Mouse (Mus musculus): ENCODE data around the gene Adgrl3.

The Adgrl3 gene

DNA sequence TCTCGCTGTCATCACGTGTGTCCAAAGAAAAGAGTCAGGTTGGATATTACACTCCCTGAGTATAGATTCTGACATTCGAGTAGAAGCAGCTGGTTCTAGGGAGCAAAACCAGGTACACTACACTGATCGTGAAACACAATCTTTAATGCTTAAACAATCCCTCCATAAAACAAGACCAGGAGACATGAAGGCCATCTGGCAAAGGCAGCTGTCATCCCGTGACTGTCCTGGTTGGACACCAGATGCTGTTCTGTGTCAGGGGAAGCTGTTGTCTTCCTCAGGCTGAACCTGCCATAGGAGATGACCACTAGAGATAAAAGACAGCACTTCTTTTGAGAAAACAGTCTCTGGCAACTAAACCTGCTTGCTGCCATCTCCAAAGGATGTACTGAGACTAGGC is 228.8 kb downstream of the Adgrl3 start:
- DNase-seq (ENCODE audit: extremely low spot score) = no peak

DNA sequence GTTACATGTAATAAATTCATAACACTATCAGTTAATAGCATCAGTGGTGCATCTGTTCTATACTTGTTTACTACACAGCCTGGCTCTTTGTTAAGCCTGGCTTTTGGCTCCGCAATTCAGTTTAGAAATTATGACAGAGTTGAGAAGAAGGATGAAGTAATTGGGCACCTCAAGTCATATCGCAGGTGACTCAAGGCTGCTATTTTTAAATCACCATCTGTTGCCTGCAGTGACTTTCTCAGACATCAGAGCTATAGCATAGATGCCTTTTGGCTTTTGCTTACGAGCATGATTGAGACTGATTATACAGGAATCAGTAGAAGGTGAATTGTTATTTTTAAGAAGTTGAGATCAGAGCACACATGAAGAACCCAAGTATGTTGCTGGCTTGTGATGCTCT is 236.2 kb downstream of the Adgrl3 start:
- no peak for DNase-seq (ENCODE audit: extremely low spot score)

DNA sequence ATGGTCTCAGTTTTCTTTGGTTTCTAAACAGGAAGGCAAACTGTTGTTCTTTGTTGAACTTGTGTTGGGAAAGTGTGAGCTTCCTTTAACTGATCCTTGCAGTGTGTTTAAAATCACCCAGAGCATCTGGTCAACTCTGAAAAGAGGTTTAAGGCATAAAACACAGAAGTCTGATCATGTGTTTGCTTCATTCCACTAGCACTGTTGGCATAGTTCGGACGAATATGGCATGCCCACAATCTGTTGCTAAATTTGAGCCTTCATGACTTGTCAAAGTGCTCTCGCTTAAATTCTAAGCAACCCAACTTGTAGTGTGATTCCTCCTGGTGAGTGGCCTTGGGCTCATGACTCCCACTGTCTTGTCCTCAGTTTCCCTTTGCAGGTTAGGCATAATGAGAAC is 249.8 kb downstream of the Adgrl3 start:
- DNase-seq (ENCODE audit: extremely low spot score) = no peak

DNA sequence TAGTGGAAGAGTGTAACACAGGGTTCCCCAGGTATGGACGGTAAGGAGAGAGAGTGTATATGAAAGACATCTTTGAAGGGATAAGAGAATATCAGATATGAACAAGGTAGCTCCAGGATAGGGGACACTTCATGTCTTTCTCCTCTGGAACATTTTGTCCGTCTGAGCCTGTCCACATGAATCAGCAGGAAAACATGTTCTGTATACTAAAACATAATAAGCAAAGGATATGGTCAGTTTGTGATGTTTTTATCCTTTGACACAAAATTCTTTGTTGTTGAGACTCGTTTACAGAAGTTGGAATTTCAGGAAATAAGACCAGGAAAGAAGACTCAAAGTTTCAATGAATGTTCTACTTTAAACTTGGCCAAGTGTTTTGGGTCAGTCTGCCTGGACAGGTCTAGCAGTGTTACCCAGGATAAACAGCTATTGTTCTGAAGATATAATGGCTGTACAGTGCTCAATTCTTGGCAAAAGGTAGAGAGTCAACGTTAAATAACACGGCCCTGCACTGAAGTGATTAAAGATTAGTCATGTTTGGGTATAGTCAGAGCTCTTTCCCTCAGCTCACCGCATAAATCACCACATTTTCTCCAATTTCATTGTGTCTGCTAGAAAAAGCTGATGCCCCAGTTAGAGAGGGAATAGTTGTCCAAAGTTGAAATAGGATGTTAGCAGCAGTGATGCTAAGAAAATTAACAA is 255.6 kb downstream of the Adgrl3 start:
- no peak for DNase-seq (ENCODE audit: extremely low spot score)

DNA sequence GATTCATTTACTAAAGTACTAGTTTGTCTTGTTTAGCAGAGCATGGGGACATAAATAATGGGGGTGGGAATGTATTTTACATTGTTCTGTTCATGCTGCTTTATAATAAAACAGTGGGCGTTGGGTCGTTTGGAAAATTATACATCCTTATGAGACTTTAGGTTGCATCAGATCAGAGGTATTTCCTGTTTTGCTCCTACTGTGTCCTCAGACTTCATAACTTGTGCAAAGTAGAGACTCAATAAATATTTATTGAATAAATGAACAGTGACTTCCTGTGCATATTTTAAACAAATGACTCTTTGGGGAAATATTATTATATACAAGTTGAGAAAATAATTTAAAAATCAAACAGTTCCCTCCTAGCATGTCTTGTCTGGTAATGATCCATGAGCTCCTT is 259.3 kb downstream of the Adgrl3 start:
- DNase-seq (ENCODE audit: extremely low spot score) = no peak

DNA sequence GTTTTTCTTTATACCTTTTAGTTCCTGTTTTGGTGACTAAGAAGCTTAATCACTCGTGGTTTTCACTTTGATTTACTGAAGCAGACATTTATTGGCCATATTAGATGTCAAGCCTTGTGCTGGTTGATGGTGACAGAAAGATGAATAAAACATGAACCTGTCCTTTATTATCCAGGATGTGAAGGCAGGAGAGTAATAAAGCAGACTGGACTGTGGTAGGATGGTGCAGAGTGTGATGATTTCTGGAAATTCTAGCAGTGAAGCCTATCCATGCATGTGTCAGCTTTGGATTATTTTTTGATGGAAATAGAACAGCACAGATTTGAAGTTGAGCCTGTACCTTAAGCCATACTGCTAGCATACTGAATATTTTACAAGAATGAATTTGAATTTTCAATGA is 265.7 kb downstream of the Adgrl3 start:
- DNase-seq (ENCODE audit: extremely low spot score) = no peak

DNA sequence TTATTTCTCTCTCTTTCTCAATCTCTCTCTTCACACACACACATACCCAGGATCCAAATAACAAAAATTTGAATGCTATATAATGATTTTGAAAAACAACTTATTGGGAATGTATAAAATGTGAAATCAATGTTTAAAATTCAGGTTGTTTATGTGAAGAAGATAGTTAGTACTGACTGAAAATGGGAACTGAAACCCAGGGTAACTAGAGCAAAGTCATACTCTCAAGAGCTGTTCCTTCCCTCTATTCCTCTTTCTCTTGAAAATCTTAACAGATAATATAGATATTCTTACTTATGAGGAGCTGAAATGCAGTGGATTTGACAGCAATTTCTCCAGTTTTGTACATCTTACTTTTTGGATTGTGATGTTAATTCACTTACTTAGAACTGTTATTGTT is 281.9 kb downstream of the Adgrl3 start:
- DNase-seq (ENCODE audit: extremely low spot score) = no peak

DNA sequence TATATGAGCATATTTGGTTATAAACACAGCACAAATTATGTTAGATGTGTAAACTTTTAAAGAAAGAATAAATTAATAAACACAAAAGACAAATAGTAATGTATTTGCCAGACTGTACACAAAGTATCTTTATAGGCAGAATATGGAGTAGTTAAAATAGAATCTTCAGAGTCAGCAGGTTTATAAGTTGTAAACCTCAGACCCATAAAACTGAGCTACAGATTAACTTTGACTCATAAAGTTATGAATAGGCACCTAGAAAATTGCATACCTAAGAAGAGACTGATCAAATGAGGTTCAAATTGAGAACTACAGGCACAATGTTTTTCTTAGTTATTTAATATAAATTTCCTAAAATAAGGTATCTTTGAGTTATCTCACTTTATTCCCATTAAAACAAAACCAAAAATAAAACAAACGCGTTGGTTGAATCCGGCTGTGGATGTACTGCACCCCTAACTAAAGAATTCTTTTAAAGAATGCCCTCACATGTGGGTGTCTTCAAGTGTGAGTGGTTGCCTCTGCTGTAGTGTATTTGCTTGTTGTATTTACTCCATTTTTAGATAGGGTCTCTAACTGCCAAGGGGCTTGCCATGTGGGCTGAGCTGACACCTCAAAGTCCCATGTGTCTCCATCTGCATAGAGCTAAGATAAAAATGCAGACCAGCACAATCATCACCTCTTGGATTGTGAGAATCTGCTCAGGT is 297.6 kb downstream of the Adgrl3 start:
- DNase-seq (ENCODE audit: extremely low spot score) = no peak

DNA sequence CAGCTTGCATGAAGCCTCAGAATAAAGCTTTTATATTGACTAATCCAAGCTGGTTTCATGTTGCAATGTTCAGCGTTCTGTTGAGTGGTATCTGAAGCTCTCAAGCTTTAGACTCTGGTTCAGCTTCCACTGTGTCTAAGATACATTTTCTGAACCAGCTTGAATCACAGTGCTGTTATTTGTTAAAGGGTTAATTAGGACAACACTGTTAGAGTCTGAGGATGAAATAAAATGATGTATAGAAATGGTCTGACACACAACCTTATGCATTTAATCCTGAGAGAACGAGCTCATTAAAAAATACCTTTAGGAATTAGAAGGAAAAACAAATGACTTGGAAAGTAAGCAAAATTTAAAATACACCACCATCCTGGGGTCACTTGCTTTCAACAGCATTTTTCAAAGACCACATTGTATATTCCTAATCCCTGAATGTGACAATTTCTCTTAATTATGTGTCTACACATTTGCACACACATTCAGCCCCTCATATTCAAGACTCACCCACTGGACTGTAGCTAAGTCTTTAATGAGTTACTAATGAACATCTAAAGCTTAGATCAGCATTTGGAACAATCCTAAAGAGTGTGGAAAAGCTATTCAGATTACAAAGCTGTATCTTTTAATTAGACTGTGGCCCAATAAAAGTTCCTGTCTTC is 301.5 kb downstream of the Adgrl3 start:
- no peak for DNase-seq (ENCODE audit: extremely low spot score)

DNA sequence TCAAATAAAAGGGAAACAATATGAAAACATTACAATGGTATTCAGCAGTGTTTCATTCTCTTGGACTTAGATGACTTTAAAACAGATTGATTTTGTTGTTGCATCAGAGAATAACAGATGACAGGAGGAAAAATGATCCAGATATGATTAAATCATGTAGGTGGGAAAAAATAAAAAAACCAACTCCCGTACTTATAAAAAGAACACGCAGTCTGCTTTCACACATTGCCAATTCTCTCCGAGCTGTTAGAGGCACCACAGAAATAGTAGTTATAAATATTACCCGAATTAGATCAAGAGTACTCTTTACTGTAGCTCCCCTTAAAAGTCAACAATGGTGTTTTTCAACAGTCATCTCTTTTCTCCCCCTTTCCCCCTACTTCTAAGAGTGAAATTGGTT is 302.1 kb downstream of the Adgrl3 start:
- DNase-seq (ENCODE audit: extremely low spot score) = no peak

DNA sequence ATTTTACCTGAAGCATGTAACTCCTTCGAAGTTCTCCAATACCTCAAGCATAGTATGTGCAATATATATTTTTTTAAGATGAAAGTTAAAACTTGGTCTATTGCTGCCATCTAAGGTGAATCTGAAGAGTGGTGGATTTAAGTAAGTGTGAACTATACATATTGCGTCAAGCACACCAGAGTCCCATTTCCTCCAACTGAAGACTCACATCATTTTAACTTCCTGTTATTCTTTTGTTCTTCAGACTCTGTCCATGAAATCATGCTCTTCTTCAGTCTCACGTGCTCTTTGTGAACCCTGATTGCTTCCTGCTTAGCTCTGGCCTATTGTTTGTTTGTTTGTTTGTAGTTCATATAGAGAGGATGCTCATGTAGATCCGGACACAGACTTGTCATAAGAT is 307.0 kb downstream of the Adgrl3 start:
- DNase-seq (ENCODE audit: extremely low spot score) = no peak

DNA sequence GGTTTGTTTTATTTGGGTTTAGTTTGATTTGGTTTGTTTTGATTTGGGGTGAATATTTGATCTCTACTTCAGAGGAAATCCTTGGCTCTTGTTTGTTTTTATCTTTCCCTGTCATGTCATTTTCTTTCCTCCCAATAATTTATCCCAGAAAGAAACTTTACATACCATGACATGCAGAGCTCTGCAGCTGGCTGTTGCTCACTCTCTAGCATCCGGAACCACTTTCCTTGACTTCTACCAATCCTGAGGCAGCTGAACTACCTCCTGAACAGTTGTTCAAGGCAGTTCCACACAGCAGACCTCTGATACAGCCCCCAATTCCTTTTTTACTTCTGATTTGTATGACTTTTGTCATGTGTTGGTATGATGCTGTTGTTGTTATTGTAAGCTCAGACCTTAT is 307.5 kb downstream of the Adgrl3 start:
- DNase-seq (ENCODE audit: extremely low spot score) = no peak

DNA sequence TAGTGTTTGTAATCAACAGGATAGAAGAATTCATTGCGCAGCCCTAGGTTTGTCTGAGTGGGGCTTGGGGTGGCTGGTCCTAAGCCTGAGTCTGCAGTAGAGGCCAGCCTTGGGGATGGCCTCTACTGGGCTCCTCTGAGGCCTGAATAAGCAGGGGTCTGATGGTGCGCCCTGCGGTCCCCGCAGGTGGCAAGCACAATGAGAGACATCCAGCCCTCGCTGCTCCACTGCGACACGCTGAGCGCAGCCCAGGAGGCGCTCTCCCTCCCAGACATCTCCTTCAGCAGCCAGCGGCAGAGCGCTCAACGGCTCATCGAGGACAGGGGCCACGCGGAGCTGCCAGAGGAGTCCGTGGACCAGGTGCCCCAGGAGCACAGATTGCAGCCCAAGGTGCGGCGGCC is 309.6 kb downstream of the Adgrl3 start:
- no peak for DNase-seq (ENCODE audit: extremely low spot score)

DNA sequence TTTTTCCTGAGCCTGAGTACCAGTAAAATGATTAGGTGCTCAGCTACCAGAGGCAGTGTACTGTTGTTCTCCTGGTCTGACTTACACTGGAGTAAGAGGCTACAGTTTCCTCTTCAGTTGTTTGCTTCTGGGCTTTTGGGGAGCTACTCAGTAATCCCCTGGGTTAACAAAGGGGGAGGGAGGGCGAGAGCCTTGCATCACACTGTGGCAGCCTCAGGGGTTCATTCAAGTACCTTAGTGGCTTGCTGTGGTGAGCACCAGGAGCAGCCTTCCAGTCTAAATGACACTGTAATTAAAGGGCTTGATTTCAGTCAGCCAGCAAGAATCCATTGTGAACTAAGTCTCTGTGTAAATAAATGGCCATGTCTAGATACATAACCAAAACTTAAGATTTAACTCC is 324.4 kb downstream of the Adgrl3 start:
- no peak for DNase-seq (ENCODE audit: extremely low spot score)

DNA sequence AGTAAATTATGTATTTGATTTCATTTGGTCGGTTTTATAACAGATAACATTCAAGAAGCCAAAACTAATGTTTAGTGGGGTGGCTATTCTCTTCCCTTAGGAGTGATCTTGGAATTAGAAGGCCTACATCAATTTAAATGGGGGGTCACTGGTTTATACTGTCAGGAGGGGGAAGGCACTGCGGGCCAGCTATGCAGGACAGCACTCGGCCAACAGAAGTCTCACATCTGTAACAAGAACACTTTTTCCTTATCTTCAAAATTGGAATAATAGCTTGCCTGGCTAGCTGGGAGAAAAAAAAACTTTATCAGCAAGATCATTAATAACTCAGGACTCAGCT is 325.1 kb downstream of the Adgrl3 start:
- no peak for DNase-seq (ENCODE audit: extremely low spot score)

DNA sequence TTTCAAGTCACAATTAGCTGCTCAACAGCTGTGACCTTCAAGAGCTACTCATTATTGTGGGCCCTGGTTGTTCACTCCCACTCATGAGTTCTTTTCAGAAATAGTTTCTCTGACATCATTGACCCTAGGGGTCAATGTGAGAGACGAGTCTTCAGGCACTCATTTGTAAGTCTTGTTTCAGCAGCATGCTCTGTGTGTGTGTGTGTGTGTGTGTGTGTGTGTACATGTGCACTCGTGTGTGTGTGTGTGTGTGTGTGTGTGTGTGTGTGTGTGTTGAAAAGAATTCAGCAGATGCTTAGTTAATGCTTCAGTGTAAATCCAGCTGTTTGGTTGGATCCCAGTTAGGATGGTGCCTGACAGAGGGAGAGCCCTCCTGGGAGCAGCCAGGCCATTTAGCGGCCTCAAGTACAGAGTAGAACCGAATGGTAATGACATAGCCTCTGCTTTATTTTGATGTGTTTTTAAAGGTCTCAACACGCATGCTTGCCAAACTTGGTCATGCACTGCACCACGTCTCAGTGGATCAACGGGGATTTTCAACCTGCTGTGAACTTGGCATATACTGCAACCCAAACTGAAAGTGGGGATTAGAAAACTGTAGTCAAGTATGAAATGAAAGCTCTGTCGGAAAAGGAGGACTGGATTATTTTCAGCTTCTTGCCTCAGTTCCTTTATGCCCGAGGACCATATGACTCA is 325.6 kb downstream of the Adgrl3 start:
- DNase-seq (ENCODE audit: extremely low spot score) = peak; percentile 15

DNA sequence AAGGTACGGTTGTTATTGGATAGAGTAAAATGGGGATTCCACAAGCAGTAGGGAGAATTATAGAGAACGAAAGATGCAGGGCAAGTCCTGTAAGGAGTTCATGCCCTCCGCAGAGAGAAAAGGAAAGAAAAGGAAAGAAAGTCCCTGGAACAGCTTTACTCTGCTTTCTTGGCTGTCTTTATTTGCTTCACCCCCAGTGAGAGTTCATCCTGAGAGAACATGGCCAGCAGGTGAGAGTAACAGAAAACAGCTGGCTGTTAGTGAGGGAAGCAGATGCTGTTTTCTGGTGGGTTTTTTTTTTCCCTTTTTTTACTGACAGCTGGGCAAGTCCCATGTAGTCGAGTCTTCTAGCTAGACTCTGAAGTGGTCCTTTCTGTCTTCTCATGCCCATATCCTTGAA is 327.6 kb downstream of the Adgrl3 start:
- no peak for DNase-seq (ENCODE audit: extremely low spot score)

DNA sequence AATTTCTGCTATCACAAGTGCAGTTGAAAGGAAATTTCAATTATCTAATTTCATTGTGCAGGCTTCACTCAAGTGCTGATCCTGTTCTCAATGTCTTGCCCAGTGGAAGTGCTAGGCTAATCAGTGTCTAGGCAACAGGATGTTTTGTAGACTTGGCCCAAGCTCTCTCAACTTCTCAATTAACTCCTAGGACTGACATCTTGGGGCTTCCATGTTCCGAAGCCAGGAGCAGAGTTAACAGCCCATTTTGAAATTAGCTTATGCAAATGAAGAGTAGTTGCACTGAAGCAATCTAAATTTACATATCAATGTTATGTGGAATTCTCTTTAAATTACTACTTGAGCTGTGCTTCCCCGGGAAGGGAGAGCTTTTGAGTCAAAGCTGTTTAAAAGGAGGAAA is 339.6 kb downstream of the Adgrl3 start:
- no peak for DNase-seq (ENCODE audit: extremely low spot score)

DNA sequence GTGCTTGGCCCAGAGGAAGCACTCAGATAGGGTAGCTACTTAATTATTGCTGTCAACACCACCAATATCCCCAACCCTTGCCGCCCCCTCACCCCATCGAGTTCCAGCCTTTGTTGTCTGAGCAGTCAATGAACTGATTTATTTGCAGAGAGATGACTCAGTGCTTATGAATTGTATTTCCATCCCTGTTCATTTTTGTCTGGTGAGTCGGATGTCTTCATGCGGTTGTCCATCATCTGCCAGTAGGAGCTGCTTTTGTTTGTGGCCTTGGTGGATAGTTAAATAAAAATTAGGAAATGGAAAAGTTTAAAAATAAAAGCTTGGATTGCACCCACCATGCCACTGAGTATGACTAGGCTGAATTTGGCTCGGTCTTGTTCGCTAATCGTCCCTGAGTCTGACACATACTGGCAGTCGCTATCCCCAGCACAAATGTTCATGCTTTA is 344.3 kb downstream of the Adgrl3 start:
- no peak for DNase-seq (ENCODE audit: extremely low spot score)

DNA sequence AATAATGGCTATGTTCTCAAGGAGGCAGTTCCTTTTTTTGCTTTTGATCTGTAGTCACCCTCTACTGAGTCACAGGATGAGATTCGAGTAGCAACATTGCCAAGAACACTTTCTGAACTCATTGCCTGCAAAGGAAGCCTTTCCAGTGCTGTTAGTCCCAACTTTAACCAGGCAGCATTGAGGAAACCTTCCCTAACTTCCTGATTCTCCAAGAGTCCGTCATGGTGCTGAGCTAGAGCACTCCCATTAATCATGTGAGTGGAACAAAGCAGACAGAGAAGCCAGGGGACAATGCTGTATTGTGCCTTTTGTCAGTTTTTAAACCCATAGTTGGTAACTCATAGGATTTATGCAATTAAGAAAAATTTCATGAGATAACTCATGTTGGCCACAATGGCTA is 345.3 kb downstream of the Adgrl3 start:
- no peak for DNase-seq (ENCODE audit: extremely low spot score)

DNA sequence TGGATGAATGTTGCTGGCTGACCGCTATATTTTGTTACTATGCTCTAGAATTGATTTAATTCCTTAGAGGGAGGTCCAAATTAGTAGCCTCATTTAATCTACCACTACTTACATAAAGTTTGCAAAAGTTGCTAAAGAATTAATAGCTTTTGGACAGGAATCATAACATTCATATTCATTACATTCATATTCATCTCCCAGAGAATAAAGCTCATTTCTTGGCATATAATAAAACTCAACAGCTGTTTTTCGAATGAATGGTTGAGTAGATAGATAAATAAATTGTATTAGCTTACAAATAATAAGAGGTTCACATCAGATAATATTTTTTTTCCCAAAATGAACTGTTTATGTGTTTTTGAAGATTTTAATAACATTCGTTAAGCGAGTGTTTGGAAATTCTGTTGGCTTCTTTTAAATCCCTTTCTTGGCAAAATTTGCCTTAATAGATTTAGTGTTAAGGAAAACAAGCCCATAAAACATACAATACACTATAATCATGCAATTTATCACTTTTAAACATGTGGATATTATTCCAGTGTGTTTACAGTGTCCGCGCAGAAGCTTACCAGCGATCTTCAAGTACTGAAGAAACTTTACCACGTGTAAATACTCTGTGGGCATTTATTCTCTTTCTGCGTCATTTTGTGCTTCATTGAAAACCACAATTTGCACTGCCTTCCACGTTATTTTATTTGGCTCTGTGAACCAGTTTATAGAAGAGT is 350.4 kb downstream of the Adgrl3 start:
- DNase-seq (ENCODE audit: extremely low spot score) = no peak

DNA sequence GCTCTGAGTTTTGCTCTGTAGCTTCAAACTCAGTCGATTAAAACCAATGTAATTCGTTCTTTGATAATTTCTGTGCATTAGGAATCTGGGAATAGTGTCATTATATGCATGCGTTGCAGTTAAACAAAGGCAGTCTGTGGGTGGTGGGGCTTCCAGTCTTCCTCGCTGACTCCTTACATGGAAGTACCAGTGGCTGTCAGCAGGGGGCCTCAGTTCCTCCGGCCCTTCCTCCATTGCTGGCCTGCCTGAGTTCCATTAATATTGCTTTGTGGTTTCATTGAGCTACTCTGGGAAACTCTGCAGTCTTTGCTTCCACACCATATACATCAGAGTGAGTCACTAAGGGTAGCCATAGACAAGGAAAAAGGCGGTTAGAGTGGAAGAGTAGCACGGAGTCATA is 356.1 kb downstream of the Adgrl3 start:
- DNase-seq (ENCODE audit: extremely low spot score) = no peak

Data from embryo, embryonic 9.5 days (tissue).